Mouse (Mus musculus) CD4-positive, CD25-positive, alpha-beta regulatory T cell, adult 4 months (primary cell): ENCODE data around the gene St3gal2. TPM values are rescaled to one million over a fixed set of nuclear protein-coding genes. Genes with fewer than 3 reads are reported as not detected.
"Not testable (repeated sequence)": the region's sequence is repeated elsewhere in the genome, so short reads cannot be mapped to it uniquely, and the experiment has no call there.

Source experiments
- ATAC-seq: one replicate; pipeline ENCODE4 v1.8.0; 2017
- polyA plus RNA-seq, 2 experiments: library from polyadenylated mRNA; unstranded; fragments of 100-300 nt; shearing (Covaris generic); gene quantifications; one replicate each; pipeline ENCODE4 v1.2.1; 2017

The St3gal2 gene
- polyA plus RNA-seq, 2 experiments from 2014 or later, result 7.5 to 12.4 TPM

- ATAC-seq, result peak; percentile 97
Observed at GRCm38 (mm10) chr8:110997547-110998531, 78.1 kb downstream of the St3gal2 start, which contains the start of gene Ddx19a. TSS of gene Ddx19a (minus strand) at chr8:110997800.

- ATAC-seq, result not testable (repeated sequence)
Observed at GRCm38 (mm10) chr8:111010230-111010991, 90.7 kb downstream of the St3gal2 start.

Other genes starting within 250 kb of the St3gal2 start
- not detected for gene Mtss1l, start 198.4 kb upstream of the St3gal2 start, polyA plus RNA-seq
- not detected for gene Il34, start 114.0 kb upstream of the St3gal2 start, polyA plus RNA-seq
- 10 to 100 TPM; 57.7 to 94.5 TPM for gene Cog4, start 73.3 kb upstream of the St3gal2 start, polyA plus RNA-seq
- gene Sf3b3, start 73.1 kb upstream of the St3gal2 start, polyA plus RNA-seq, result 100 to 1,000 TPM in 1 of 2 experiments, 10 to 100 TPM in 1; 98.5 to 141 TPM
- gene Fuk, start 17.4 kb upstream of the St3gal2 start, polyA plus RNA-seq, result 1 to 10 TPM; 1.3 to 2.4 TPM
- 10 to 100 TPM; 13.8 to 13.9 TPM for gene Ddx19a, start 77.9 kb downstream of the St3gal2 start, polyA plus RNA-seq
- gene Ddx19b, start 111.8 kb downstream of the St3gal2 start, polyA plus RNA-seq, result 10 to 100 TPM in 1 of 2 experiments, 1 to 10 TPM in 1; 5.5 to 12.0 TPM
- 10 to 100 TPM; 18.6 to 38.6 TPM for gene Aars, start 113.2 kb downstream of the St3gal2 start, polyA plus RNA-seq
- gene Exosc6, start 136.4 kb downstream of the St3gal2 start, polyA plus RNA-seq, result not detected
- gene Clec18a, start 172.5 kb downstream of the St3gal2 start, polyA plus RNA-seq, result not detected
- gene Pdpr, start 174.7 kb downstream of the St3gal2 start, polyA plus RNA-seq, result 10 to 100 TPM in 1 of 2 experiments, 1 to 10 TPM in 1; 7.2 to 11.4 TPM